Mouse (Mus musculus) adrenal gland, adult 8-10 months (tissue): ENCODE results near the gene Ift122. TPM values are rescaled to one million over a fixed set of nuclear protein-coding genes. Genes with fewer than 3 reads are reported as not detected.
A peak's percentile ranks its signal among the peaks of the same experiment; 100 is the strongest.
"Not testable (repeated sequence)": the region's sequence is repeated elsewhere in the genome, so short reads cannot be mapped to it uniquely, and the experiment has no call there.

Experiments used
- DNase-seq: peaks from one replicate; pipeline ENCODE4 v3.0.0; 2022
- total RNA-seq, 4 experiments: library from RNA; stranded (reverse); gene quantifications; 2 replicates each; pipeline ENCODE4 v1.2.4; 2022

The Ift122 gene
- 10 to 100 TPM; 17.2 to 29.9 (median 21.9) TPM for total RNA-seq

DNA sequence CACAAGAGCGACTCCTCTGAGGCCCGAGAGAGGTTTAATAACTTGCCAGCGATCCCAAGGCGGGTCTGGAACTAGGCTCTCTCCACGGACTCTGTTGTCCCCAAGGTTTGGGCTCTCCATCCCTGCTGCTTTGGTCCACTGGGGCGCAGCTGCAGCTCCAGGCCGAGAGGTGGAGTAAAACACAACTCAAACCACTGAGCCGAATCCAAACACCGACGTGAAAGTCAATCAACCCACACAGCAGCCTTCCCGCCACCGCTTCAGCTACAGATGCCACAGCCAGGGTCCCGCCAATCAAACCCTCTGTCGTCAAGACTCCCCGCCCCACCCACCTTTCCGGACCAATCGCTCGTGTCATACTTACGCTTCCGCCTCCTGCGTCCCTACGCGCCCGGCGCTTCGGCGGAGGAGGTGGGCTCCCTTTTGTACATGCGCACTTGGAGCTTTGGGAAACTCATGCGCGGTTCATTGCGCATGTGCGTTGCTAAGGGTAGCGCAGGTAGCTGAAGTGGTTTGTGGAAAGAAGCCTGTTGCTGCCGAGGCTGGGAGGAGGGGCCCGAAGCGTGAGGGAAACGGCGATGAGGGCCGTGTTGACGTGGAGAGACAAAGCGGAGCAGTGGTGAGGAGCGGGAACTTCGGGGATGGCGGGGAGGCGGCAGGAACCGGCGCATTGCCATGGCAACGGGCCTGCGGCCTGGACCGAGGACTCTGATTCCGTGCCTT lies at the start of gene Ift122, which contains the start of gene Mbd4:
Ift122 (plus strand) TSS at position 380 of the 723 bp plus-strand sequence.
Mbd4 (minus strand) TSS at position 281 of the 723 bp plus-strand sequence.
- DNase-seq, result peak; percentile 99

- DNase-seq, result peak; percentile 71
Measured at GRCm38 (mm10) chr6:115803541-115804382, 49.5 kb upstream of the Ift122 start.

- no peak for DNase-seq
Measured at GRCm38 (mm10) chr6:115804432-115805192, 48.7 kb upstream of the Ift122 start.

DNA sequence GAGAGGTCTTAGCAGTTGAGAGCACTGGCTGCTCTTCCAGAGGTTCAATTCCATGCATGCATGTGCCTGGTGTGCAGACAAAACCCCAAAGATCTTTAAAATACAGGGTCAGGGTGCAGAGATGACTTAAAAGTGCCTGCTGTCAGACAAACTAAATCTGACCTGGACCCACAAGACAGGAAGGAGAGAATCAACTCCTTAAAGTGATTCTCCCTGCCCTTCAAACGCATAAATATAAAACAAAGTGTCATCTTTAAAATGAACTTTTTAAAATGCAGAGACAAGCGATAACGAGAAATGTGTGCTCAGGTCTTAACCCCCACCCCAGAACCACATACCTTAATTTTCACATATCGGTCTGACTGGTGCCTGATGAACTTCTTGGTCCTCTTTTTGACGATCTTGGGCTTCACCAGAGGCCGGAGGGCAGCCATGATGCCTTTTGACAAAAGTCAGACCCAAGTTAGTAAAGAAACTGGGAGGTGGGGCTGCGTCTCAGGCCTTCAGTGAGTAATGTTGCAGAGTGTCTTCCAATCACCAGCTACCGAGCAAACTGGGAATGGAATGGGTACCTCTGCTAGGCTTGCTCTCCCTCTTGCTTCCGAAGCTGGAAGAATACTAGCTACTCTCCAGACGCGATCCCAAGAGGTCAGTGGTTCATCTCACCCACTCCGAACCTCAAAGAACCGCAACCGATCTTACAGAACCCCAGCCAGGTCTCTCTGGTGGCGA lies 45.6 kb upstream of the Ift122 start:
- DNase-seq, result no peak

GRCm38 (mm10) chr6:115808196-115808487 lies 45.1 kb upstream of the Ift122 start:
- DNase-seq, result no peak

DNA sequence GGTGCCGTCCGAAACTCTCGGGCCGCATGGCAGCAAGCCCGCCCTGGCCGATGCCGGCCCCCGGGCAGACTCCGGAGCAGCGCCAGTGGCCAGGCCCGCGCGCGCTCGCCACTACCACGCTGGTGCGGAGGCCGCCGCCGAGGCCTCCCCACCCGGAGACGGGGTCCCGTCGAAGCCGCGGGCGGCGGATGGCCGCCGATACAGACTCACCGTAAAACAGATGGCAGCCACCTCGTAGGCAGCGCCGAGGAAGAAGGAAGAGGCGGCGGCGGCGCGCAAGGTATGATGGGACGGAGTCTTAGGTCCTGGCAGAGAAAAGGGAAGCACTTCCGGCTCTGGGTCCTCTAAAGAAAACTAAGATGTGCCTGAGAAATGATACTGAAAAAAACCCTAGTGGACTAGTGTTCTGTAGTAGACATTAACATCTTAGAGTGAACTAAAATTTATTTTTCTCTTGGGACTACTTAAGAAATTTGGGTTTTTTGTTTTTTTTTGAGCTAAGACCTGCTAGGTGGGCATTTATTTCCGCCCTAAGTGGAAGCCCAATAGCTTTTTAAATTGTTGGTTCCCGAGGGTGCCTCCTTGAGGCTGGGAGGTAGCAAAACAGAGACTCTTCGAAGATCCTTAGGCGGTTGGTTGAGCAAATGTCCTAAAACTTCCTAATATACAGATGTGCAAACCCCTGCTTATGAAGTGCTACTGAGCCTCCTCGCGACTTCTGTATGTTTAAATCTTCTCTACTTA lies 44.6 kb upstream of the Ift122 start, which contains the start of gene Rpl32:
Rpl32 (minus strand) TSS at position 260 of the 744 bp plus-strand sequence.
- DNase-seq, result peak; percentile 75

GRCm38 (mm10) chr6:115811606-115812005 lies 41.7 kb upstream of the Ift122 start:
- DNase-seq, result no peak

DNA sequence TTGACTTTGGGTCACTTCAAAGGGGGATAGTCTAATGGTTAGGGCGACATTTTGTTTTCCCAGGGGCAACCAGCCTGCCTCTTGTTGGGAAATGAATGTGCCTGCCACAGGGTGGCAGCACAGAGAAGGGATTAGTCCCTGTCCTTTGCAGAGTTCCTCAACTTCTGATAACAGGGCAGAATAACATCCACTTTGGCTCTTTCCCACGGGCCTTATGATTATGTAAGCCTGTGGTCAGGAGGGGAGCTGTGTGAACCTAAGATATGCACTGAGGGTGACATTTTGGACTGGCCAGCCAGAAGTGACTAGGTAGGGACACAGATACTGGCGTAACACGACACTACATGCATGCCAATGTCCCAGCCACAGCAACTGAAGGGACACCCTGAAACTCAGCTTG lies 39.2 kb upstream of the Ift122 start:
- DNase-seq, result peak; percentile 50

DNA sequence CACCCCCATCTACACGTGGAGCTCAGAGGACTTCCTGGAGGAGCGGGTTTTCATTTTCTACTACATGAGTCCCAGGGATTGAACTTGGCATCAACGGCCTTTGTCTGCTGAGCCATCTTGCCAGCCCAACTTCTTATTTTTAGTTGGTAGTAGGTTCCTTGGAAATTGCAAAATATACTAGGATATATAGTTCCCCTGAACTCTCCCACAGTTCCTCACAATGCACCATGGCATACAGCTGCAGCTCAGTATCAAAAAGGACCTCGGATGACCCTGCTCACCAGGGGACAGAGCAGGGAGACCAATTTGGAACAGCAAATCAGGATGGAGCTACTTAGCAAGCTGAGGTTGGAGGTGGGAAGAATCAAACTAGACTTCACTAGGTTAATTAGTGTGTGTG lies 38.2 kb upstream of the Ift122 start:
- DNase-seq, result no peak

- no peak for DNase-seq
Measured at GRCm38 (mm10) chr6:115818129-115818528, 35.1 kb upstream of the Ift122 start.

DNA sequence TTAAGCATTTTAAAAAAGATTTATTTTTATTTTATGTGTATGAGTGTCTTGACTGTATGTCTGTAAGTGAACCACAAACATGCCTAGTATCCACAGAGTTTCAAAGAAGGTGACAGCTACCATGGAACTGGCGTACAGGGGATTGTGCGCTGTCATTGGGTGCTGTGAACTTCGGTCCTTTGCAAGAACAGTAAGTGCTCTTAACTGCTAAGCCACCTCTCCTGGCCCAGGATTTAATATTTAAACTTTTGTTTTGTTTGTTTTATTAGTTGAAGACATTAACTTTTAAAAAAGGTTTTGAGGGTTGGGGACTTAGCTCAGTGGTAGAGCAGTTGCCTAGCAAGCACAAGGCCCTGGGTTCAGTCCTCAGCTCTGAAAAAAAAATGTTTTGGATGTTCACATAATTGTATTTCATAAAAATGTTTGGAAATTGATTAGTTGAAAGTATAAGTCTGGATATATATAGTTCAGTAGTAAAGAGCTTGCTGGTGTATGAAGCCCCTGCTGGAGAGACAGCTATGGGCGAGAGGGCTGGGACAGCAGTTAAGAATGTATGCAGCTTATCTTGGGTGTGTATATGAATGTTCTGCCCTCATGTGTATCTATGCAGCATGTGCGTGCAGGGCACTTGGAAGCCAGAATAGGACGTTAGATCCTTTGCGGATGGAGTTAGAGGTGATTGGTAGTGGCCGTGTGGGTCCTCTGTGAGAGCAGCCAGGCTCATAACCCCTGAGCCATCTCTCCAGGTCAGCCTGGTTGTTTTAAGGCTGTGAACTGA lies 31.9 kb upstream of the Ift122 start:
- DNase-seq, result no peak

- DNase-seq, result not testable (repeated sequence)
Measured at GRCm38 (mm10) chr6:115823850-115824464, 29.3 kb upstream of the Ift122 start.

GRCm38 (mm10) chr6:115830779-115831601 lies 22.3 kb upstream of the Ift122 start:
- no peak for DNase-seq

- no peak for DNase-seq
Measured at GRCm38 (mm10) chr6:115832152-115832850, 21.0 kb upstream of the Ift122 start.

DNA sequence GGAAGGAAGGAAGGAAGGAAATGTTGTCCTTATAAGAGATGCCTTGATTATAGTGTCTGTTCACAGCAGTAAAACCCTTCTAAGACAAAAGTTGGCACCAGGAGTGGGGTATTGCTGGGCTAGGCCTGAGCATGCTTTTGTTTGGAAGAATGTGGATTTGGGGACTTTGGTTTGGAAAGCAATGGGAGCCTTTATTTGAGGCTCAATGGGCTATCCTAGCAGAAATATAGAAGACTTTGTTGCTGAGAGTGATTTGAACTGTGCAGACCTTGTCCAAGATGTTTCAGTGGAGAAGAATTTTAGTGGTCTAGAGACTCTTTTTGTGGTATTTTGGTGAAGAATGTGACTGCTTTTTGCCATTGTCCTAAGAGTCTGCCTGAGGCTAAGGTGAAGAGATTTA lies 19.4 kb upstream of the Ift122 start:
- no peak for DNase-seq

DNA sequence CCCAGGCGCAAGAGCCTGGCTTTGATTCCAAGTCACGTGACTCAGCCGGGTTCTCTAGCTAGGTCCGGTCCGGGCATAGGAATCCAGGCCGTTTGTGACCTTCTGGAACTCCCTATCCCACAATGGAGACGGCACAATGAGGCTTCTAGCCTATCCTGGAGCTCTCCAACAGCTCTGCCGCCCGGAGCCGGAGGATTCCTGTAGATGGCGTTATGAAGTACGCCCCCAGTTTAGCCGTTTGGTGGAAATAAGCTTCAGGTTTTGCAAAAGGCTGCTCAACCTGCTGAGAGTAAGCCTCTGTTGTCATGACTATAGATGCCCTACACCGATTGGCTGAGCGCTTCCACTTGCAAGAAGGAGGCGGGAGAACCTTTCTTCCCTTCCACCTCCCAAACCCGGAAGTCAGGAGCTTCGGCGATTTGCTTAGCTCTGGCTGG lies 15.1 kb upstream of the Ift122 start, which contains the start of gene Efcab12:
Efcab12 (minus strand) TSS at position 252 of the 437 bp plus-strand sequence.
- peak; percentile 74 for DNase-seq

- DNase-seq, result no peak
Measured at GRCm38 (mm10) chr6:115838745-115839144, 14.5 kb upstream of the Ift122 start.

GRCm38 (mm10) chr6:115845006-115845405 lies 8.3 kb upstream of the Ift122 start:
- DNase-seq, result no peak
